Comparison of ENCODE assay signal across 10 mouse cellular contexts in genomic region chr4:53111919-53112355, GRCm38 (mm10). TPM values are rescaled to one million over a fixed set of nuclear protein-coding genes. Genes with fewer than 3 reads are reported as not detected.
DNase-seq lines count a peak whose midpoint lies in the region; ATAC-seq lines count a peak whose summit lies in the region.
"Had no signal": no experiment of that assay in that cellular context is flagged by ENCODE, and none has a peak within 500 bp of the region (broad histone marks: within the 10 kb centered on the region; RNA-seq: fewer than 3 reads in every experiment).

No protein-coding gene starts in this region.

- H3K4me3 ChIP-seq in liver, embryonic 11.5 days (ENCODE audit: low read depth, low read length): no peak overlapping the region
- H3K4me3 ChIP-seq: forebrain, embryonic 15.5 days had no signal

- H3K9me3 ChIP-seq in liver, embryonic 11.5 days (ENCODE audit: control insufficient read depth, low read length): no peaks in the 10 kb centered on the region
- H3K9me3 ChIP-seq: forebrain, embryonic 15.5 days had no signal

- ATAC-seq in erythroblast, adult 5-6 weeks (replicated peaks; ENCODE audit: low FRiP score, poor library complexity, severe bottlenecking): peak; percentile 63
- ATAC-seq in liver, embryonic 11.5 days (replicated peaks; ENCODE audit: low FRiP score): peak; percentile 61; the same call in 1 of the 2 replicates
- ATAC-seq: forebrain, embryonic 15.5 days had no signal

- peak; percentile 58 to 65 for DNase-seq in heart, adult 9 months (ENCODE audit: low spot score in 2 of 2)
- no peak for DNase-seq in heart, postnatal 4 days
- no peak for DNase-seq in liver, embryonic 11.5 days (ENCODE audit: low spot score)
- peak; percentile 69 to 84 for DNase-seq in lung, postnatal 4 days
- DNase-seq in layer of hippocampus, postnatal 14 days (ENCODE audit: low spot score in 2 of 2): no peak
- no peak for DNase-seq in left cerebral cortex, adult 9 months (ENCODE audit: low spot score in 2 of 2)
- no peak for DNase-seq in thymus, postnatal 25 days

- H3K4me1 ChIP-seq in liver, embryonic 11.5 days (replicated peaks; ENCODE audit: control insufficient read depth, insufficient read depth, low read length): 0 out of 2 replicates have a peak, but pooled peaks cover 5% of the 10 kb centered on the region

- H3K27me3 ChIP-seq in liver, embryonic 11.5 days (replicated peaks; ENCODE audit: control insufficient read depth, insufficient read depth, low read length): no peaks in the 10 kb centered on the region
- H3K27me3 ChIP-seq: CH12.LX; forebrain, embryonic 15.5 days had no signal

- H3K4me2 ChIP-seq in liver, embryonic 11.5 days: no peak overlapping the region
- H3K4me2 ChIP-seq: forebrain, embryonic 15.5 days had no signal

- H3K9ac ChIP-seq in liver, embryonic 11.5 days (ENCODE audit: low read depth, low read length): no peak overlapping the region
- H3K9ac ChIP-seq: forebrain, embryonic 15.5 days had no signal

- H3K36me3 ChIP-seq in liver, embryonic 11.5 days (ENCODE audit: control insufficient read depth, insufficient read depth, low read length): no peaks in the 10 kb centered on the region; the same call in 1 of the 2 replicates

- no peak overlapping the region for H3K27ac ChIP-seq in liver, embryonic 11.5 days (ENCODE audit: low read depth, low read length)
- H3K27ac ChIP-seq: forebrain, embryonic 15.5 days had no signal

- 57% methylated on average over 4 of the region's 4 CpGs for WGBS in liver, embryonic 11.5 days

RNA-seq across cellular contexts. Expression of gene Abca1, which starts 47.8 kb away (rescaled TPM):
- total RNA-seq in heart, postnatal 4 days (2021): 10 to 100 TPM in 1 of 2 experiments, 1 to 10 TPM in 1; 9.5 to 11.6 TPM
- 1.9 TPM in 2 replicates for total RNA-seq in erythroblast, adult 5-6 weeks (2015; ENCODE audit: low replicate concordance)
- 1.8 and 2.6 TPM in 2 replicates for total RNA-seq in erythroblast, adult 5-6 weeks (2017; ENCODE audit: low replicate concordance)
- 16.3 and 17.5 TPM in 2 replicates for polyA plus RNA-seq in liver, embryonic 11.5 days (2014; fragmentation: Nextera tagmentation; extraction: Ambion mirVana)
- 10 to 100 TPM; 30.1 to 33.6 TPM for total RNA-seq in layer of hippocampus, postnatal 14 days (2021)

Comparison
In these comparisons a context has a peak if more than half of its experiments do, and no peak if none do; other contexts are left out.
1. DNase-seq: peak in heart, adult 9 months (2 of 2) and lung, postnatal 4 days (2 of 2); none in heart, postnatal 4 days (single experiment), liver, embryonic 11.5 days (single experiment), layer of hippocampus, postnatal 14 days (0 of 2), left cerebral cortex, adult 9 months (0 of 2) and thymus, postnatal 25 days (single experiment).